Mouse (Mus musculus) MEL (cell line): ENCODE data around the gene Rbfox2.

Source experiments
- CHD1 ChIP-seq: IDR thresholded peaks from 2 replicates; pipeline ENCODE4 v1.6.1; 2012; ENCODE audit warnings: low read depth, mild to moderate bottlenecking, inconsistent platforms, low read length, improper control_type of control experiment
- CTCF ChIP-seq, 3 experiments: IDR thresholded peaks in 2 of 3; conservative IDR thresholded peaks in 1 of 3; 2 replicates each; pipeline ENCODE4 v1.5.1; 2011 to 2012; ENCODE audit warnings: low read length in 3 of 3, low read depth in 2 of 3, mild to moderate bottlenecking in 2 of 3, improper control_type of control experiment in 1 of 3, inconsistent platforms in 1 of 3, mixed read lengths in 1 of 3, moderate library complexity in 1 of 3; ENCODE audit not compliant: control insufficient read depth in 1 of 3, insufficient read depth in 1 of 3, poor library complexity in 1 of 3, severe bottlenecking in 1 of 3
- E2F4 ChIP-seq: IDR thresholded peaks from 2 replicates; pipeline ENCODE4 v1.6.1; 2011; ENCODE audit warnings: low read depth, low read length, improper control_type of control experiment, borderline replicate concordance
- GATA1 ChIP-seq: IDR thresholded peaks from 2 replicates; pipeline ENCODE4 v1.6.1; 2011; ENCODE audit warnings: low read depth, low read length, improper control_type of control experiment
- KAT2A ChIP-seq: conservative IDR thresholded peaks from 2 replicates; pipeline ENCODE4 v1.6.1; 2012; ENCODE audit warnings: low read depth, low read length, improper control_type of control experiment, inconsistent platforms
- MAX ChIP-seq: IDR thresholded peaks from 2 replicates; pipeline ENCODE4 v1.6.1; 2011; ENCODE audit warnings: low read length, improper control_type of control experiment
- MXI1 ChIP-seq: IDR thresholded peaks from 2 replicates; pipeline ENCODE4 v1.6.1; 2011; ENCODE audit warnings: mild to moderate bottlenecking, low read depth, low read length, improper control_type of control experiment
- NRF1 ChIP-seq: IDR thresholded peaks from 2 replicates; pipeline ENCODE4 v1.6.1; 2014; ENCODE audit warnings: low read depth, mild to moderate bottlenecking, inconsistent platforms, low read length, improper control_type of control experiment, moderate library complexity; ENCODE audit not compliant: poor library complexity, insufficient read depth, severe bottlenecking
- POLR2A ChIP-seq, 2 experiments: IDR thresholded peaks; 2 replicates each; pipeline ENCODE4 v1.6.1; 2011 to 2012; ENCODE audit warnings: low read length in 2 of 2, mild to moderate bottlenecking in 2 of 2, control low read depth in 1 of 2, improper control_type of control experiment in 1 of 2, low read depth in 1 of 2, moderate library complexity in 1 of 2; ENCODE audit not compliant: control insufficient read depth in 1 of 2, insufficient read depth in 1 of 2, poor library complexity in 1 of 2
- POLR2AphosphoS2 ChIP-seq: IDR thresholded peaks from 2 replicates; pipeline ENCODE4 v1.6.1; 2011; ENCODE audit warnings: low read length, improper control_type of control experiment
- RAD21 ChIP-seq: IDR thresholded peaks from 2 replicates; pipeline ENCODE4 v1.6.1; 2011; ENCODE audit warnings: mild to moderate bottlenecking, low read depth, low read length, improper control_type of control experiment
- USF1 ChIP-seq: IDR thresholded peaks from 2 replicates; pipeline ENCODE4 v1.6.1; 2014; ENCODE audit warnings: low read depth, mild to moderate bottlenecking, inconsistent platforms, low read length, improper control_type of control experiment, moderate library complexity

DNA sequence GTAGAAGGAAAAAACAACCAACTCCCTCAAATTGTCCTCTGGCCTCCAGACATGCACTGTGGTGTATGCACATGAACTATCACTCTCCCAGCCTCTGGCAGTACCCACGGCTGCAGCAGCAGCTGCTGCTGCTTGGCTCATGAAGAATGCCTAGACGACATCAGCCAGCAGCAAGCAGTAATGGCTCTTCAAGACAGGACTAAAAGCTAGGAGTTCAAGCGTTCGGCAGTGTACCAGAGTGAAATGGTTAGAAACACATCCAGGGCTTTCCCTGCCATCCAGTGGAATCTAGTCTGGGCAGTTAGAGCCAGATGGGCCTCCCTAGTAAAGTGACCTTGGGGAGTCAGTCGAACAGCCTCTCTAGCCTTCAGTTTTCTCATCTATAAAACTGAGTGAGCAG lies 93.0 kb downstream of the Rbfox2 start:
- TF ChIP-seq USF1 (no peak), CTCF (IDR thresholded peaks at IDR 0.05 in 2 of 3, conservative IDR thresholded peaks at IDR 0.05 in 1 of 3; ENCODE audit: control insufficient read depth in 1 of 3, insufficient read depth in 1 of 3, low read depth in 2 of 3, low read length in 3 of 3, poor library complexity in 1 of 3, severe bottlenecking in 1 of 3) (no peak), NRF1 (no peak), POLR2A (IDR thresholded peaks at IDR 0.05; ENCODE audit: control insufficient read depth in 1 of 2, insufficient read depth in 1 of 2, low read depth in 1 of 2, low read length in 2 of 2, poor library complexity in 1 of 2) (no peak), KAT2A (no peak), MAX (no peak), POLR2AphosphoS2 (no peak), RAD21 (no peak), GATA1 (no peak), CHD1 (no peak), E2F4 (no peak), MXI1 (no peak)
